Comparison of ENCODE assay signal across 8 mouse cellular contexts in the genomic region with DNA sequence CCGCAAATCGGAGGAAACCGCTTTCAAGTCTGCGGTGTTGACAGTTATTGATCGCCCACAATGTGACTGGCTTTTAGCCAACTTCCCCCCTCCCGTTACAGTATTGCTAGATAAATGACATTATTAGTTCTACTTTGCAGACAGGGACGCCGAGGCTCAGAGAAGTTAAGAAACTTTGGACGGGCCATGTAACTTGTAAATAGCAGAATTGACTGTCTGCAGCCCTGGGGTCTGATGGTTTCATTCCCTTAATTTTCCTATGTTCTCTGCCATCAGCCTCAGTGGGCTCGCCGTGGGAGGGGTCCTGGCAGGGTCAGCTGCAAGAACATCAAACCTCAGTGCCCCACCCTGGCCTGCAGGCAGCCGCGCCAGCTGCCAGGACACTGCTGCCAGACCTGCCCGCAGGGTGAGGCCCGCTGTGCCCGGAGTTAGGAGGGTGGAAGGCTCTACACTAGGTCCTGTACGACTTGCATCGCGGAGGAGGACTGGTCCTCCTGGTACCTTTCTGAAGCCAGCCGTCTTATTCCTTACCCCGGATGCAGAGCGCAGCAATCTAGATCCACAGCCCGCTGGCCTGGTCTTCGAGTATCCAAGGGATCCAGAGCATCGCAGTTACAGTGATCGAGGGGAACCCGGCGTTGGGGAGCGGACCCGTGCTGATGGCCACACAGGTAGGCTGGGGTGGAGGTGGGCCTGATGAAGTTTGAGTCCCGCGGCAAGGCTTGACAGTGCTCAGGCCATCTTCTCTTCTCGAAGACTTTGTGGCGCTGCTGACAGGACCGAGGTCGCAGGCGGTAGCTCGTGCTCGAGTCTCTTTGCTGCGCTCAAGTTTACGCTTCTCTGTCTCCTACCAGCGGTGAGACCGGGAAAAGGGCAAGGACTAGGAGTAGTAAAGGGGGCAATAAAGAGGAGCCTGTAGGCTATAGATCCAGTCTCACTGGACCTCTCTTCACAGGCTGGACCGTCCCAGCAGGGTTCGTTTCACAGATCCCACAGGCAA. TPM values are rescaled to one million over a fixed set of nuclear protein-coding genes. Genes with fewer than 3 reads are reported as not detected.
DNase-seq lines count a peak whose midpoint lies in the region; ATAC-seq lines count a peak whose summit lies in the region.

Gene Thpo, minus strand, starts transcription at position 781 of the 1,000 bp plus-strand sequence.

- no peak within 1 kb of the TSS for H3K27ac ChIP-seq in kidney, embryonic 16.5 days (ENCODE audit: low read length)
- no peak within 1 kb of the TSS for H3K27ac ChIP-seq in heart, embryonic 16.5 days (ENCODE audit: low read length)
- H3K27ac ChIP-seq in liver, embryonic 16.5 days (ENCODE audit: low read length): no peak within 1 kb of the TSS

- peak within 1 kb of the TSS; percentile 68 for H3K4me3 ChIP-seq in kidney, embryonic 16.5 days (ENCODE audit: low read length)
- H3K4me3 ChIP-seq in heart, embryonic 16.5 days (ENCODE audit: low read length): peak within 1 kb of the TSS; percentile 70
- H3K4me3 ChIP-seq in liver, embryonic 16.5 days (ENCODE audit: low read depth, low read length): peak within 1 kb of the TSS; percentile 49

- 3% methylated on average over 45 of the region's 45 CpGs for WGBS in kidney, embryonic 16.5 days
- WGBS in heart, embryonic 16.5 days: 3% methylated on average over 45 of the region's 45 CpGs
- 4% methylated on average over 45 of the region's 45 CpGs for WGBS in liver, embryonic 16.5 days (ENCODE audit: insufficient replicate concordance)

- H3K9me3 ChIP-seq in kidney, embryonic 16.5 days (ENCODE audit: low read length): no peaks in the 10 kb centered on the region
- no peaks in the 10 kb centered on the region for H3K9me3 ChIP-seq in heart, embryonic 16.5 days (replicated peaks; ENCODE audit: control insufficient read depth, low read length)
- no peaks in the 10 kb centered on the region for H3K9me3 ChIP-seq in liver, embryonic 16.5 days (replicated peaks; ENCODE audit: control insufficient read depth, low read length)

- H3K4me2 ChIP-seq in kidney, embryonic 16.5 days (replicated peaks; ENCODE audit: low read depth, low read length): peak within 1 kb of the TSS; percentile 100
- peak within 1 kb of the TSS; percentile 99 for H3K4me2 ChIP-seq in heart, embryonic 16.5 days (ENCODE audit: low read depth, low read length)
- peak within 1 kb of the TSS; percentile 61 for H3K4me2 ChIP-seq in liver, embryonic 16.5 days (ENCODE audit: low read depth, low read length)

- peaks cover 32% of the 10 kb centered on the region for H3K27me3 ChIP-seq in kidney, embryonic 16.5 days (ENCODE audit: insufficient read depth, low read length)
- peaks cover 51% of the 10 kb centered on the region for H3K27me3 ChIP-seq in heart, embryonic 16.5 days (ENCODE audit: control insufficient read depth, insufficient read depth, low read length)
- H3K27me3 ChIP-seq in liver, embryonic 16.5 days (ENCODE audit: control insufficient read depth, insufficient read depth, low read depth, low read length): peaks cover 56% of the 10 kb centered on the region

- intact Hi-C loops in gastrocnemius, postnatal 36 days (cut with DNase I): no loop called here

- ATAC-seq in kidney, embryonic 16.5 days (ENCODE audit: low FRiP score, low TSS enrichment): no peak
- no peak for ATAC-seq in heart, embryonic 16.5 days (replicated peaks; ENCODE audit: extremely low read depth, insufficient read depth, low FRiP score)
- ATAC-seq in liver, embryonic 16.5 days (ENCODE audit: low read depth): no peak

- H3K4me1 ChIP-seq in kidney, embryonic 16.5 days (ENCODE audit: insufficient read depth, low read length): peaks cover 28% of the 10 kb centered on the region
- H3K4me1 ChIP-seq in heart, embryonic 16.5 days (ENCODE audit: control insufficient read depth, insufficient read depth, low read length): peaks cover 6% of the 10 kb centered on the region
- H3K4me1 ChIP-seq in liver, embryonic 16.5 days (ENCODE audit: control insufficient read depth, low read depth, low read length): no peaks in the 10 kb centered on the region

- no peaks in the 10 kb centered on the region for H3K36me3 ChIP-seq in kidney, embryonic 16.5 days (ENCODE audit: insufficient read depth, low read length)
- H3K36me3 ChIP-seq in heart, embryonic 16.5 days (ENCODE audit: control insufficient read depth, insufficient read depth): no peaks in the 10 kb centered on the region
- no peaks in the 10 kb centered on the region for H3K36me3 ChIP-seq in liver, embryonic 16.5 days (ENCODE audit: control insufficient read depth, insufficient read depth)

- no peak for DNase-seq in kidney, postnatal 25 days
- peak; percentile 47 to 53 for DNase-seq in cerebellum, postnatal 25 days
- DNase-seq in B cell, adult 2 months: no peak
- no peak for DNase-seq in gastrocnemius, postnatal 36 days
- no peak for DNase-seq in lung, adult 18-20 months

- H3K9ac ChIP-seq in kidney, embryonic 16.5 days (replicated peaks; ENCODE audit: low read length): peak within 1 kb of the TSS; percentile 80
- H3K9ac ChIP-seq in heart, embryonic 16.5 days (ENCODE audit: low read length): peak within 1 kb of the TSS; percentile 75
- no peak within 1 kb of the TSS for H3K9ac ChIP-seq in liver, embryonic 16.5 days (ENCODE audit: low read depth, low read length)

RNA-seq across cellular contexts. Expression of gene Thpo, which starts in this region (rescaled TPM):
- polyA plus RNA-seq in kidney, embryonic 16.5 days (2015; fragmentation: Nextera tagmentation; extraction: Ambion mirVana): 1.2 and 2.0 TPM in 2 replicates
- polyA plus RNA-seq in heart, embryonic 16.5 days (2015; fragmentation: Nextera tagmentation; extraction: Ambion mirVana): 0.25 and 0.34 TPM in 2 replicates
- 5.1 and 6.1 TPM in 2 replicates for polyA plus RNA-seq in liver, embryonic 16.5 days (2015; fragmentation: Nextera tagmentation; extraction: Ambion mirVana)
- 1 to 10 TPM; 3.6 to 4.0 TPM for total RNA-seq in gastrocnemius, postnatal 36 days (2021)

Comparison
In these comparisons a context has a peak if more than half of its experiments do, and no peak if none do; other contexts are left out.
1. DNase-seq: peak in cerebellum, postnatal 25 days (2 of 2); none in kidney, postnatal 25 days (0 of 2), B cell, adult 2 months (0 of 2), gastrocnemius, postnatal 36 days (0 of 2) and lung, adult 18-20 months (0 of 2).
2. Peak in every context shown above with its lines, with median percentiles within 50 percentile points of each other: H3K4me2 ChIP-seq and H3K4me3 ChIP-seq.